Mouse (Mus musculus): ENCODE data around the gene Dhrs3. TPM values are rescaled to one million over a fixed set of nuclear protein-coding genes. Genes with fewer than 3 reads are reported as not detected.

Gene Dhrs3
- polyA plus RNA-seq (2012; rRNA removed) = 65.8 and 85.0 TPM in 2 replicates

GRCm38 (mm10) chr4:144892133-144892936 lies at the start of gene Dhrs3:
Dhrs3 (plus strand) TSS chr4:144892827.

Other genes with a start within 250 kb of the Dhrs3 start
- gene Gm436, start 206.5 kb upstream of the Dhrs3 start, polyA plus RNA-seq (2012; rRNA removed) = not detected in 2 replicates
- 0.11 and 0.26 TPM in 2 replicates for gene Gm13178, start 171.4 kb upstream of the Dhrs3 start, polyA plus RNA-seq (2012; rRNA removed)
- gene Gm438, start 106.2 kb upstream of the Dhrs3 start, polyA plus RNA-seq (2012; rRNA removed) = not detected in 2 replicates

Data from stomach, adult 2 months (tissue).